Mouse (Mus musculus) B cell, adult (primary cell): ENCODE measurements around the gene B4galt2. TPM values are rescaled to one million over a fixed set of nuclear protein-coding genes. Genes with fewer than 3 reads are reported as not detected.

Source experiments
- total RNA-seq: library from RNA; stranded (reverse); gene quantifications from 4 replicates; pipeline ENCODE4 v1.2.4, GENCODE M21; 2023; ENCODE audit not compliant: inconsistent age

Gene B4galt2
- 0.35 TPM in 1 of 4 replicates, not detected in the others for total RNA-seq

DNA sequence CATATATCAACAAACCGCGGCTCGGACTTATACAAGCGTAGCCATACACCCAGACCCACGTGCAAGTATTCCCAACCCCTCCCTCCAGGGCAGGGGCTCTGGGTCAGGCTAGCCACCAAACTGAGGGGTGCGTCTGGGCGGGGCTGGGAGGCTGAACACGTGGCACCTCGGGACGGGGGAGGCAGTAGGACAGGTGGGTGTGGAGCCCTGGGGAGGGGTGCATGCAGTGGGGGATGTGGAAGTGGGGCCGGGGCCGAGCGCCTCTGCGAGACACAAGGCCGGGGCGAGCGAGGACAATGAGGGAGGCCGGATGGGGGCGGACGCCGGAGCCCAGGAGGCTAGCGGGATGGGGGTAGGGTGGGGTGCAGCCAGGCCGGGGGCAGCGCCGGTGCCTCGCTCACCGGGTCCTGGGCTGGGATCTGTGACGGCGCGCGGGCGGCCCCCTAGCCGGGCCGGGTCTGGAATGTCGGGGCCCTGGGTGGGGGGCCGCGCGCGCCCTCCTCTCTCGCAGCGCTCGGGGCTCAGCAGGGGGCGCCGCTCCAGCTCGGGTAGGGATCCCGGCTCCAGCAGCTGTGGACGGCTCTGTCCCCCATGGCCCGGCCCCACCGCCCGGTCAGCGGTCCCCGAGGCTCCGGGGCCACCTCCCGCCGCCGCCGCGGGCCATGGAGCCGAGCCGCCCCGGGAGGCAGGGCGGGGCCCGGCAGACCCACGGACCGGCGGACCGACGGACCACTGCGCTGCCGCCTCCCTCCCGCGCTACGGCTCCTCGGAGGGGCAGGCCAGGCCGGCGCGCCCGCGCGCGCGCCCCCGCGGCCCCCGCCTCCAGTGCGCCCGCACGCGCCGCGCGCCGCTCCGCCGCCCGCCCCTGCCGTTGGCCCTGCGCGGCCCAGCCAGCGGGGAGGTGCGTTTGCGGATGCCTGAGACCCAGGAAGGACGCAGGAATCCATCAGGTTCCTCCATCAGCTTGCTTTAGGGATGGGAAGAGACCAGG, at the start of gene B4galt2:
Gene B4galt2, minus strand, starts transcription at position 787 of the 991 bp plus-strand sequence.

GRCm38 (mm10) chr4:117929391-117929881, 46.1 kb upstream of the B4galt2 start, which contains the start of gene Artn:
Gene Artn (minus strand): TSS chr4:117929763.

GRCm38 (mm10) chr4:117914591-117915442, 31.5 kb upstream of the B4galt2 start, which contains the start of gene Ipo13:
Gene Ipo13 (minus strand): TSS chr4:117914999.

DNA sequence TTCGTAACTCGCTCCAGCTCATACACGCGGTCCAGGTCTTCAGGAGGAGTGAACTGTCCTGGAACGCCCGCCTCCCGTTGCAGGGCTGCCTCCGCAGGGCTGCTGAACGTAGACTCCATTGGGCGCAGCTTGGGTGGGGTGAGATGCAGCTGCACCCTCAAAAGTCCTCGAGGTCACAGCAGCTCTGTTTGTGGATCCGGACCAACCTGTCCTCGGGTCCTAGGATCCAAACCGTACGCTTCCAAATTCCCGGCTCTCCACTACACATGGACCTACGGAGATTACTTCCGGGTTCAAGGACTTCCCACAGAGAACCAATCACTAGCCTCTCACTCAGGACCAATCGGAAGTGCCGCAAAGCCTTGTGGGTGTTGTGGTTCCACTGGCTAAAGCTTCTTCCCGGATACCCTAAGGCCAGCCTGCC, 8.5 kb upstream of the B4galt2 start, which contains the start of gene Dph2:
Gene Dph2, minus strand, starts transcription at position 295 of the 424 bp plus-strand sequence.

DNA sequence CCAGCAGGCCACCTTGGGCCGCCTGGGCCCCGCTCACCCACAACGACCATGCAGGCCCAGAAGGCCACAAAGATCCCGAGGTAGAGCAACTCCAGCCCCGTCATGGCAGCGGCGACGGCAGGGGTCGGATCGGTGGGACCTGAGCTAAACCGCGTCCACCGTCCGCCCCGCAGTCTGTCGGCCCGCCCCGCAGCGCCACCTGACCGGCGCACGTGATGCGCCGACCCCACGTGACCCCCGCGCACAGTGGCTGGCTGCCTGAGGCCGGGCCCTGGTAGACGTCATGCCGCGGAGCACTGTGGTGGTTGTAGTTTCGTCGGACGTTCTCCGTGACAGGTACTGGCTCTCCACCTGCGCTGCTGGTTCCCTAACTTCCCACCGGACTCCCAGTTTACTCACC, 3.8 kb upstream of the B4galt2 start, which contains the start of gene Atp6v0b:
Gene Atp6v0b, minus strand, starts transcription at position 201 of the 400 bp plus-strand sequence.

DNA sequence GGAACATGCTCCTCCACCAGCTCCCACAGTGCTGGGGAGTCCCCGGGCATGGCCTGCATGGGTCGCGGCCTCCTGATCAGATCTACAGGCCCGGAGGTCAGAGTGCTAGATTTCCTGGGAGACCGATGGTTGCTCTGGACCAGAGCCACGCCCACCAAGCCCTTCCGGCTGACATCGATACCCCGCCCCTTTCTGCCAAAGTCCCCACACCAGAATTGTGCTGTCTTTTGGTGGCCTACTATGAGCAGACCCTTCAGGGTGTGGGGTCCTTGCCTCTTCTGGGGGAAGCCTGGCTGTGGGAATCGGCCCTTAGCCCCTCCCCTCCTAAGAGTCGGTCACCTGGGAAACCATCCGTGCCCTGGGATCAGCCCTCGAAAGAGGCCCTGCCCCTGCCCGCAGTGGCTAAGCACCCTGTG, 10.8 kb downstream of the B4galt2 start, which contains the start of gene Ccdc24:
Gene Ccdc24, minus strand, starts transcription at position 87 of the 416 bp plus-strand sequence.

DNA sequence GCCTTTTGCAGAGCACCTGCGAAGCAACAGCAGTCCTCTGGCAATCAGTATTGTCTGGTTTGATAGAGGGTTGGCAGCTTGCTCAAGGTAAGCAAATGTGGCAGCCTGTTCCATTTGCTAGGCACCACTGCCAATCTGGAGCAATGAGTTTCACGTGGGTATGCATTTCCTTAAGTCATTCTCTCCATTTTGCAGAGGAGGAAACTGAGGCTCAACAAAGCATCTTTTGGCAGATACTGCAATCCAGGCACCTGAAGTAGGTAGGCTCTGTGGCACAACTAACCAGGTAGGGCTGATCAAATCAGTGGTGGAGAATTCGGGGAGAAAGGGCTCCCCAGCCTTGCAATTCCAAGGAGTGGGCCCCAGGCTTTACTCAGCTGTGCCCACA, 48.8 kb downstream of the B4galt2 start, which contains the start of gene Slc6a9:
Gene Slc6a9, plus strand, starts transcription at position 50 of the 388 bp plus-strand sequence.

Other genes starting within 250 kb of the B4galt2 start
- 27.9 to 34.2 TPM (median 30.9 TPM) in 4 replicates for gene Dmap1, start 201.2 kb downstream of the B4galt2 start, total RNA-seq
- gene Gm12845, start 159.1 kb downstream of the B4galt2 start, total RNA-seq: not detected in 4 replicates
- gene Klf17, start 117.8 kb downstream of the B4galt2 start, total RNA-seq: not detected in 4 replicates
- gene Slc6a9, start 49.0 kb downstream of the B4galt2 start, total RNA-seq: 0.32 to 0.87 TPM (median 0.43 TPM) in 4 replicates
- gene Ccdc24, start 10.9 kb downstream of the B4galt2 start, total RNA-seq: not detected in 4 replicates
- gene Atp6v0b, start 3.8 kb upstream of the B4galt2 start, total RNA-seq: 248 to 285 TPM (median 270 TPM) in 4 replicates
- 13.6 to 19.8 TPM (median 14.2 TPM) in 4 replicates for gene Dph2, start 8.5 kb upstream of the B4galt2 start, total RNA-seq
- gene Ipo13, start 31.5 kb upstream of the B4galt2 start, total RNA-seq: 47.6 to 62.3 TPM (median 56.0 TPM) in 4 replicates
- gene Artn, start 46.3 kb upstream of the B4galt2 start, total RNA-seq: 0.22 to 0.58 TPM (median 0.32 TPM) in 4 replicates